Mouse (Mus musculus) embryonic fibroblast, embryonic 13.5 days (primary cell): ENCODE measurements around the gene Aff4. TPM values are rescaled to one million over a fixed set of nuclear protein-coding genes. Genes with fewer than 3 reads are reported as not detected.
"Not testable (repeated sequence)": the region's sequence is repeated elsewhere in the genome, so short reads cannot be mapped to it uniquely, and the experiment has no call there.

ENCODE experiments used
- H3K27ac ChIP-seq: 2 replicates; pipeline ENCODE4 v1.5.1; 2012; ENCODE audit warnings: low read length, control low read depth, inconsistent platforms; ENCODE audit not compliant: insufficient read depth
- H3K4me1 ChIP-seq: 2 replicates; pipeline ENCODE4 v1.6.1; 2011; ENCODE audit warnings: low read length; ENCODE audit not compliant: control insufficient read depth, insufficient read depth
- H3K4me3 ChIP-seq: 2 replicates; pipeline ENCODE4 v1.5.1; 2011; ENCODE audit warnings: mild to moderate bottlenecking, control low read depth, low read length; ENCODE audit not compliant: insufficient read depth
- CTCF ChIP-seq: IDR thresholded peaks from 2 replicates; pipeline ENCODE4 v1.5.1; 2011; ENCODE audit warnings: mild to moderate bottlenecking, control low read depth, low read length, moderate library complexity, borderline replicate concordance; ENCODE audit not compliant: insufficient read depth
- POLR2A ChIP-seq: IDR thresholded peaks from 2 replicates; pipeline ENCODE4 v1.6.1; 2011; ENCODE audit warnings: low read depth, mild to moderate bottlenecking, control low read depth, low read length, moderate library complexity
- polyA plus RNA-seq: library from polyadenylated mRNA; stranded (reverse); fragments of >200 nt; gene quantifications from 2 replicates; pipeline ENCODE4 v1.2.4, GENCODE M21; 2011; ENCODE audit warnings: low read depth; ENCODE audit not compliant: missing spikeins, insufficient read length

Gene Aff4
- polyA plus RNA-seq, 1 experiment = 317 TPM

DNA sequence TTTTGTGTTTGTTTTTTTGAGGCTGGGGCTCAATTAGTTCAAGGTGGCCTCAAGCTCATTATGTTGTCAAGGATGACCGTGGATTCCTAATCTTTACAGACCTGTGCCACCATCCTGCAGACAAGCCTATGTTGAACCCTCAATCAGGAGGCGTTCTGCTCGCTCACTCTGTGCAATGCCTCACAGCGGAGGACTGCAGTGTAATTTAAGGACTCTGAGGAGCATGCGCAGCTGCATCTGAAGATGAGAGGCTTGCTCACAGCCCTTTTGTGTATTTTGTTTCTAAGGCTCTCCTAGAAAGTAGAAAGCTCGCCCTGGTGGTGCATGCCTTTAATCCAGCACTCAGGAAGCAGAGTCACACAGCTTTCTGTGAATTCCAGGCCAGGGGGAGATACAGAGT is 33.6 kb upstream of the Aff4 start:
- Histone ChIP-seq H3K4me1 (no peaks in the 10 kb centered on the region), H3K4me3 (no peak overlapping the region), H3K27ac (no peak overlapping the region)
- no peak for TF ChIP-seq CTCF
- TF ChIP-seq POLR2A = no peak

DNA sequence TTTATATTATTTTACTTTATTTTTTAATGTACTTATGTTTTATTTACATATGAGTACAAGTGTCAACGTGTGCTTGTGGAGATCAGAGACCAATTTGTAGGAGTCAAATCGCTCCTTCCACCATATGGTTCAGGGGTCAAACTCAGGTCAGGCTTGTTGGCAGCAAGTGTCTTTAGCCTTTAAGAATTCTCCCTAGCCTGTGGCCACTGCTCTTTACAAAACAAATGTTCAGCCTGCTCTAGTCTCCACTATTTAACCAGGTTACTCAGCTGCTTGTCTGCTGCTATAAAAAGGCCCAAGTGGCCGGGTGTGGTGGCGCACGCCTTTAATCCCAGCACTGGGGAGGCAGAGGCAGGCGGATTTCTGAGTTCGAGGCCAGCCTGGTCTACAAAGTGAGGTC is 32.6 kb upstream of the Aff4 start:
- no peak overlapping the region for H3K4me3 ChIP-seq
- H3K4me1 ChIP-seq = no peaks in the 10 kb centered on the region
- TF ChIP-seq POLR2A (no peak), CTCF (no peak)
- H3K27ac ChIP-seq = no peak overlapping the region

DNA sequence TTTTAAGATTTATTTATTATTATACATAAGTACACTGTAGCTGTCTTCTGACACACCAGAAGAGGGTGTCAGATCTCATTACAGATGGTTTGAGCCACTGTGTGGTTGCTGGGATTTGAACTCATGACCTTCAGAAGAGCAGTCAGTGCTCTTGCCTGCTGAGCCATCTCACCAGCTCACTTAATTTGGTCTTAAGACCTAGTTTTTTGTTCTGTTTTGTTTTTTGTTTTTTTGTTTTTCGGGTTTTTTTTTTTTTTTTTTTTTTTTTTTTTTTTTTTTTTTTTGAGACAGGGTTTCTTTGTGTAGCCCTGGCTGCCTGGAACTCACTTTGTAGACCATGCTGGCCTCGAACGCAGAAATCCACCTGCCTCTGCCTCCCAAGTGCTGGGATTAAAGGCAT is 32.1 kb upstream of the Aff4 start:
- H3K4me1 ChIP-seq = not testable (repeated sequence)

DNA sequence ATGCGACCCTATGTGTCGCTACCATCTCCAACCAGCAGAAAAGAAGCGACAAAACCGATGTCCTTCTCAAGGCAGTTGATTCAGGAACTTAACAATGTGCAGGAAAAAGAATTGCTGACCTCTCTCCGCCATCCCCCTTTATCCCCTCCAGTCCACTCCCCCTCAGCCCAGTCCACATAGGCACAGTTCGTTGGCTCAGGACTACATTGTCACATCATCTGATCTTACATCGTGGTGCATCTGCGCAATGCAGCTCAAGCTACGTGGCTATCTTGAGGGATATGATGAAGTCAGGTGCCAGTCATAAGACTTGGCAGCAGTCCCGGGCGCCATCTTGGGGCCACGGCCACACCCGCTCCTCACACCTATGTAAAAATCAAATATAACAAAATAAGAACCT is 30.8 kb upstream of the Aff4 start:
- H3K27ac ChIP-seq, H3K4me3 ChIP-seq, H3K4me1 ChIP-seq: not testable (repeated sequence)

More for the DNA sequence above, 32.1 kb upstream of the Aff4 start:
- H3K27ac ChIP-seq, H3K4me3 ChIP-seq: not testable (repeated sequence)

DNA sequence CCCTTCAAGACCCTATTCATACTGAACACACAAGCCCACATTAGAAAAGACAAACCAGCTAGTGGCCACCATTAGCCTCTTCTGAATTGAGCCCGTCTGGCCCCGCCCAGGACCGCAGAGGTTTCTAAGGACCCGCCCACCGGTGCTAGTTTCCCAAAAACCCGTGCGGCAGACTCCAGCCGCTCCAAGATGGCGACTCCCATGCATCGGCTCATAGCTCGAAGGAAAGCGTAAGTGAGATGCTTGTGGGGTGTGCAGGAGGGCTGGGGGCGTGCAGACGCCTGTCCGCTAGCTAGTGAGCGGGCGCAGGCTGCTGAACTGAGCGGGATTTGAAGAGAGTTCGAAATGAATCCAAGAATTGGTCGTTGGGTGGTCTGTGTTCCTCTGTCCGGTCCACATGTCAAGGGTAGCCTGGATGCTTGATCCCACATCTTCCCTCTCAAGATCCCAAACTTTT is 26.1 kb upstream of the Aff4 start, which contains the start of gene Zcchc10:
Zcchc10 (plus strand) TSS at position 168 of the 457 bp plus-strand sequence.
- peaks cover 4% of the 10 kb centered on the region; the same call in 1 of the 2 replicates for H3K4me1 ChIP-seq
- TF ChIP-seq POLR2A = peak; percentile 93
- no peak for TF ChIP-seq CTCF
- peak within 1 kb of the TSS; percentile 2; the same call in 1 of the 2 replicates for H3K27ac ChIP-seq
- H3K4me3 ChIP-seq = peak within 1 kb of the TSS; percentile 87

DNA sequence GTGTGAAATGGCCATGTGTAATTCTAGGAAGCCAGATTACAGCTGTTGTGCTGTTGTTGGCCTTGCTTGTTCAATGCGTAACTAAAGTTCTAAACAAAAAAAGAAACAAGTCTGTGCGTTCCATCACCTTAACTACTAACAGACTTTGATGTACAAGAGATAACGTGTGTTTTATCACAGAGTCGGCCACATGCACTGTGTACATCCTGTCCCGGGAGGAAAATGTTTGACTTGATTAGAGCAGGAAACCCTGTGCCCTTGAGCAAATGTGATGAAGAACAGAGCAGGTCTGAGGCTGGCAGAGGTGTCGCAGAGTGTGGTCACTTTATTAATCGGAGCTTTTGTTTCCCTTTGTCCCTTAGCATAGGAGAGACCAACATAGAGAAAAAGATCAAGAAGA is 20.3 kb upstream of the Aff4 start:
- peaks cover 4% of the 10 kb centered on the region; the same call in 1 of the 2 replicates for H3K4me1 ChIP-seq
- H3K27ac ChIP-seq = no peak overlapping the region
- TF ChIP-seq POLR2A (no peak), CTCF (no peak)
- no peak overlapping the region for H3K4me3 ChIP-seq

DNA sequence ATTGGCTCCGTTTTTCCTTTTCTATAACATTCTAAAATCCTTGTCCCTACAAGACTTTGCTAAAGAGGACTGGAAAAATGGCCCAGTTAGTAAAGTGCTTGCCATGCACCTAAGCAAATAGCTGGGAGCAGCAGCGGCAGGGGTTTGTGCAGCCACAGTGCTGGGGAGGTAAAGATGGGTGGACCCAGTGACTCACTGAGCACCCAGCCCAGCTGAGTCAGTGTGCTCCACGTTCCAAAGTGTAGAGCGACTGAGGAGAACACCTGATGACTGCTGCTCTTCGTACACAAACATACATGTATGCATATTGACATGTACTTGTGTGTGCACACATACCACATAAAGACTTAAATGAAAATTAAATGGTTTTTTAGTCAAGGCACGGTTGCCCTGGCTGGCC is 19.5 kb upstream of the Aff4 start:
- Histone ChIP-seq H3K27ac (no peak overlapping the region), H3K4me3 (no peak overlapping the region), H3K4me1 (no peaks in the 10 kb centered on the region)
- TF ChIP-seq CTCF (no peak), POLR2A (no peak)

DNA sequence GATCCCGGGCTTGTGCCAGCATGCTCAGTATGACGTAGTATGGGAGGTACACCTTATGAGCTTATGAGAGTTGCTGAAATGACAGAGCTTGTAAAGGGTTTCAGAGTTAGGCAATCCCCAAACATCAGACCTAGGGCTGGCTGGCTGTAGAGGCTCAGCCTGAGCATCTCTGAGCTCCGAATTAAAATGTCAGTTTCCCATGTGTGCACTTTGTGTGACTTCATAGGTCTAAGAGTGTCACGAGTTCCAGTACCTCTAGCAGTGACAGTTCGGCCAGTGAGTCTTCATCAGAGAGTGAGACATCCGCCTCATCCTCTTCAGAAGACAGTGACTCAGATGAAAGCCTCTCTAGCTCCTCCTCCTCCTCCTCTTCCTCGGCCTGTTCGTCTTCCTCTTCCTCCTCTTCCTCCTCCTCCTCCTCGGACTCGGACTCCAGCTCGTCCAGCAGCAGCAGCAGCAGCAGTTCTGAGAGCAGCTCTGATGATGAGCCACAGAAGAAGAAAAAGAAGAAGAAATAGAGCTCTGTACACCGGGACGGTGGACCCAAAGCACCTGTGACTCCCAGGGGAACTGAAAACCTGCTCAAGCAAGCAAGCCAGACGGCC is 18.5 kb upstream of the Aff4 start:
- H3K4me3 ChIP-seq = no peak overlapping the region
- no peaks in the 10 kb centered on the region for H3K4me1 ChIP-seq
- no peak for TF ChIP-seq CTCF
- TF ChIP-seq POLR2A = no peak
- no peak overlapping the region for H3K27ac ChIP-seq

DNA sequence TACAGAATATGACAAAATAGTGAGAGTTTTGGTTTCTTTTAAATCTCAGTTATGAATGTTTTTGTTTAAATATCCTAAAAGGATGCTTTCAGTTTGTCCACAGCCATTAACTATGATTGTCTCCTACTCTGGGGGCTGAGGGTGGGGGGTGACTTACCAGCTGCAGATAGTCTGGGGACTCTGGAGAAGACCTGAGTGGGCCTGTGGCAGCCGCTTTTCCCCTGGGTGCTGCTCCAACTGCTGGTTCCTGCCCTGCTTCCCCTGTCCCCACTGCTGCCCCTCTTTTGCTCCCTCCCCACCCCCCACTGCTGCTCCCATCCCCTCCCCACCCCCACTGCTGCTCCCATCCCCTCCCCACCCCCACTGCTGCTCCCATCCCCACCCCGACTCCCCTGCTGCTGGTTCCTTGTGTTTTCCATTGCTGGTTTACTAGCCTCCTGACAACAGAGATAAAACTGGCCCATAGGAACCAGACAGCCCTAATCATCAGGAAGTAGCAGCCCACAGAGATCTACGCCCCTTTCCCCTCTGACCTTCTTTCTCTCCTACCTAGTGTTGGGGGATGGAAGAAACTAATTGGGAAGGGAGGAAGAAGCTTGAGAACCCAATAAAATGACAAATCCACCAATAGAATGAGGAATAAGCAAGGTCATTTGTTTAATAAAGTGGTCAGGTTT is 15.0 kb upstream of the Aff4 start:
- Histone ChIP-seq H3K4me1 (no peaks in the 10 kb centered on the region), H3K4me3 (no peak overlapping the region), H3K27ac (no peak overlapping the region)
- TF ChIP-seq POLR2A = no peak
- TF ChIP-seq CTCF = no peak

DNA sequence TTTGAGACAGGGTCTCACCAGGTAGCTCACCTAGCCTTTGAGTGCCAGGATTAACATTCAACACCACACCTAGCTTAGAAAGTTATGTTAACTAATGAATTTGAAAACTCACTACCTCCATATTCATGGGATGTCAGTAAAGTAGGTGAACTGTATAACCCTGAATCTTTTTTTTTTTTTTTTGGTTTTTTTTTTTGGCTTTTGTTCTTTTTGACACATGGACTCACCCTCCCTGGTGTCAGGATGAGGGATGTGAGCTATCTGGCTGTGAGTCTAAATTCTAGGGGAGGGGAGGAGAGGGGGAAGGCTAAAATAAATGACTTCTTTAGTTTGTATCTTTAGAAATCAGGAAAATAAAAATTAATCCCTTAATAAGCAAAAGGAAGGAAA is 14.5 kb upstream of the Aff4 start:
- no peaks in the 10 kb centered on the region for H3K4me1 ChIP-seq
- TF ChIP-seq POLR2A = no peak
- no peak for TF ChIP-seq CTCF
- H3K27ac ChIP-seq = no peak overlapping the region
- H3K4me3 ChIP-seq = no peak overlapping the region
